Mouse (Mus musculus) erythroblast, embryonic 14.5 days (primary cell): ENCODE results near the gene Tas1r3.

Source experiments
- GATA1 ChIP-seq: IDR thresholded peaks from 2 replicates; pipeline ENCODE4 v1.6.1; 2012; ENCODE audit warnings: low read length, inconsistent platforms, mixed read lengths
- TAL1 ChIP-seq: IDR thresholded peaks from 3 replicates; pipeline ENCODE4 v1.6.1; 2012; ENCODE audit warnings: low read length, inconsistent platforms, mixed read lengths

- TF ChIP-seq GATA1 (no peak), TAL1 (no peak)
Measured at GRCm38 (mm10) chr4:155849792-155850451, 13.2 kb downstream of the Tas1r3 start.
